ENCODE assay signal across 32 mouse cellular contexts in the genomic region with DNA sequence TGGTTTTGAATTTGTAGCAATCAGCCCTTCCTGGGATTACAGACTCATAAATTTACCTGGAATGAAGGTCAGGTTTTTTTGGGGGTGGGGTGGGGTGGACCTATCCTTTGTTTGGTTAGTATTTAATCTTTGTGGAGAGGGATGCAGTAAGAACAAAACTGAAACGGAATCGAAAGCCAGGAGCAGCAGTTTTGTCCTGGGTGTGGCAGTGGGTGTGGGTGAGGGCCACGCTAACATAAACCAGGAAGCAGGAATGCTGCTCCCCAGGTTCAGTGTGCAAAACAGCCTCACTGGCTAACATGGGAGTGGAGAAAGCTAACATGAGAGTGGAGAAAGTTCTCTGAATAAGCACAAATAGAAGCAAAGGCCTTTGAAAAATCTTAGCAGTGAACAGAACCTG. TPM values are rescaled to one million over a fixed set of nuclear protein-coding genes. Genes with fewer than 3 reads are reported as not detected.
DNase-seq lines count a peak whose midpoint lies in the region; ATAC-seq and TF ChIP-seq lines count a peak whose summit lies in the region.
"Had no signal": no experiment of that assay in that cellular context is flagged by ENCODE, and none has a peak within 500 bp of the region (broad histone marks: within the 10 kb centered on the region; RNA-seq: fewer than 3 reads in every experiment).

No protein-coding gene starts in this region.

- H3K27ac ChIP-seq in intestine, embryonic 15.5 days: no peak overlapping the region
- no peak overlapping the region for H3K27ac ChIP-seq in stomach, postnatal 0 days (replicated peaks)
- H3K27ac ChIP-seq in forebrain, embryonic 13.5 days: no peak overlapping the region
- H3K27ac ChIP-seq: embryonic facial prominence, embryonic 10.5 days; embryonic facial prominence, embryonic 15.5 days; forebrain, embryonic 12.5 days; heart, embryonic 10.5 days; heart, embryonic 15.5 days; hindbrain, embryonic 12.5 days; kidney, postnatal 0 days; limb, embryonic 12.5 days; midbrain, embryonic 12.5 days; neural tube, embryonic 12.5 days had no signal

- TF ChIP-seq CTCF in stomach, postnatal 0 days (IDR thresholded peaks at IDR 0.05; ENCODE audit: low read depth): no peak

- ATAC-seq in intestine, embryonic 15.5 days: peak; percentile 80
- peak; percentile 91 for ATAC-seq in stomach, postnatal 0 days (ENCODE audit: low FRiP score, low TSS enrichment)
- no peak for ATAC-seq in forebrain, embryonic 13.5 days

- no peak overlapping the region for H3K9ac ChIP-seq in intestine, embryonic 15.5 days
- H3K9ac ChIP-seq in stomach, postnatal 0 days (ENCODE audit: low read length): no peak overlapping the region
- H3K9ac ChIP-seq in forebrain, embryonic 13.5 days: no peak overlapping the region
- H3K9ac ChIP-seq: embryonic facial prominence, embryonic 15.5 days; forebrain, embryonic 12.5 days; heart, embryonic 15.5 days; hindbrain, embryonic 12.5 days; limb, embryonic 12.5 days; midbrain, embryonic 12.5 days; neural tube, embryonic 12.5 days had no signal

- H3K36me3 ChIP-seq in intestine, embryonic 15.5 days: no peaks in the 10 kb centered on the region
- H3K36me3 ChIP-seq in stomach, postnatal 0 days (ENCODE audit: control insufficient read depth, insufficient read depth, low read length): no peaks in the 10 kb centered on the region
- H3K36me3 ChIP-seq in forebrain, embryonic 13.5 days (ENCODE audit: poor library complexity, severe bottlenecking): no peaks in the 10 kb centered on the region
- H3K36me3 ChIP-seq: embryonic facial prominence, embryonic 10.5 days; embryonic facial prominence, embryonic 15.5 days; forebrain, embryonic 12.5 days; heart, embryonic 10.5 days; heart, embryonic 15.5 days; hindbrain, embryonic 12.5 days; limb, embryonic 12.5 days; midbrain, embryonic 12.5 days; neural tube, embryonic 12.5 days had no signal

- H3K4me2 ChIP-seq in intestine, embryonic 15.5 days (replicated peaks): no peak overlapping the region
- no peak overlapping the region for H3K4me2 ChIP-seq in stomach, postnatal 0 days (replicated peaks; ENCODE audit: low read depth)
- no peak overlapping the region for H3K4me2 ChIP-seq in forebrain, embryonic 13.5 days
- H3K4me2 ChIP-seq: embryonic facial prominence, embryonic 15.5 days; forebrain, embryonic 12.5 days; heart, embryonic 15.5 days; hindbrain, embryonic 12.5 days; limb, embryonic 12.5 days; liver, embryonic 11.5 days; midbrain, embryonic 12.5 days; neural tube, embryonic 12.5 days had no signal

- DNase-seq in ZHBTc4 (ENCODE audit: low read depth, low spot score): peak; percentile 15
- DNase-seq in lung, postnatal 36 days: peak; percentile 28
- DNase-seq in stomach, postnatal 0 days (ENCODE audit: low spot score): peak; percentile 78
- no peak for DNase-seq in left cerebral cortex, adult 9 months (ENCODE audit: low spot score in 2 of 2)
- DNase-seq: adrenal gland, adult 8-10 months; B cell, adult 2 months; cerebellum, adult 8-10 months; cerebellum, postnatal 25 days; gastrocnemius, postnatal 10 days; heart, adult 11 months; kidney, adult 8-10 months; kidney, postnatal 4 days; layer of hippocampus, adult 9-11 months; right cerebral cortex, adult 18-20 months; right cerebral cortex, postnatal 4 days; thymus, adult 18-20 months; thymus, postnatal 25 days had no signal

- 52% methylated on average over 3 of the region's 3 CpGs for WGBS in intestine, embryonic 15.5 days
- WGBS in stomach, postnatal 0 days: 51% methylated on average over 3 of the region's 3 CpGs
- 84% methylated on average over 3 of the region's 3 CpGs for WGBS in forebrain, embryonic 13.5 days

- no peaks in the 10 kb centered on the region for H3K9me3 ChIP-seq in intestine, embryonic 15.5 days
- H3K9me3 ChIP-seq in stomach, postnatal 0 days (ENCODE audit: control insufficient read depth, low read length): no peaks in the 10 kb centered on the region
- no peaks in the 10 kb centered on the region for H3K9me3 ChIP-seq in forebrain, embryonic 13.5 days (replicated peaks)
- H3K9me3 ChIP-seq: embryonic facial prominence, embryonic 10.5 days; embryonic facial prominence, embryonic 15.5 days; forebrain, embryonic 12.5 days; heart, embryonic 10.5 days; heart, embryonic 15.5 days; hindbrain, embryonic 12.5 days; limb, embryonic 12.5 days; megakaryocyte, embryonic 14.5 days; midbrain, embryonic 12.5 days; neural tube, embryonic 12.5 days had no signal

- no peak for TF ChIP-seq EP300 in stomach, postnatal 0 days (optimal IDR thresholded peaks at IDR 0.05)

- H3K27me3 ChIP-seq in intestine, embryonic 15.5 days (replicated peaks): no peaks in the 10 kb centered on the region
- H3K27me3 ChIP-seq in stomach, postnatal 0 days (ENCODE audit: control insufficient read depth, insufficient read depth, low read length): no peaks in the 10 kb centered on the region
- H3K27me3 ChIP-seq in forebrain, embryonic 13.5 days: no peaks in the 10 kb centered on the region
- H3K27me3 ChIP-seq: embryonic facial prominence, embryonic 15.5 days; forebrain, embryonic 12.5 days; heart, embryonic 15.5 days; hindbrain, embryonic 12.5 days; limb, embryonic 12.5 days; megakaryocyte, embryonic 14.5 days; midbrain, embryonic 12.5 days; neural tube, embryonic 12.5 days had no signal

- no peaks in the 10 kb centered on the region for H3K4me1 ChIP-seq in intestine, embryonic 15.5 days (replicated peaks)
- no peaks in the 10 kb centered on the region for H3K4me1 ChIP-seq in stomach, postnatal 0 days (replicated peaks; ENCODE audit: control insufficient read depth, insufficient read depth)
- H3K4me1 ChIP-seq in forebrain, embryonic 13.5 days: peaks cover 1% of the 10 kb centered on the region
- H3K4me1 ChIP-seq: hindbrain, embryonic 12.5 days; midbrain, embryonic 12.5 days; neural tube, embryonic 12.5 days had no signal

- H3K4me3 ChIP-seq in intestine, embryonic 15.5 days (replicated peaks): no peak overlapping the region
- H3K4me3 ChIP-seq in stomach, postnatal 0 days (ENCODE audit: low read depth, low read length): no peak overlapping the region
- H3K4me3 ChIP-seq in forebrain, embryonic 13.5 days: no peak overlapping the region
- H3K4me3 ChIP-seq: embryonic facial prominence, embryonic 10.5 days; embryonic facial prominence, embryonic 15.5 days; forebrain, embryonic 12.5 days; heart, embryonic 10.5 days; heart, embryonic 15.5 days; hindbrain, embryonic 12.5 days; limb, embryonic 12.5 days; megakaryocyte, embryonic 14.5 days; midbrain, embryonic 12.5 days; myocyte; neural tube, embryonic 12.5 days had no signal

RNA-seq across cellular contexts. Expression of gene Arhgap5, which starts 6.6 kb away (rescaled TPM):
- 31.5 and 36.0 TPM in 2 replicates for polyA plus RNA-seq in intestine, embryonic 15.5 days (2015; fragmentation: Nextera tagmentation; extraction: Ambion mirVana)
- polyA plus RNA-seq in stomach, postnatal 0 days (2015; fragmentation: Nextera tagmentation; extraction: Ambion mirVana): 24.8 and 25.5 TPM in 2 replicates
- polyA plus RNA-seq in forebrain, embryonic 13.5 days (2015; fragmentation: Nextera tagmentation; extraction: Ambion mirVana): 45.9 and 46.7 TPM in 2 replicates

Comparison
In these comparisons a context has a peak if more than half of its experiments do, and no peak if none do; other contexts are left out.
1. DNase-seq: peak in ZHBTc4 (single experiment), lung, postnatal 36 days (single experiment) and stomach, postnatal 0 days (single experiment); none in left cerebral cortex, adult 9 months (0 of 2).